Mouse (Mus musculus) lung, embryonic 16.5 days (tissue): ENCODE data around the gene Gm34653. TPM values are rescaled to one million over a fixed set of nuclear protein-coding genes. Genes with fewer than 3 reads are reported as not detected.
A peak's percentile ranks its signal among the peaks of the same experiment; 100 is the strongest.
"Not testable (repeated sequence)": the region's sequence is repeated elsewhere in the genome, so short reads cannot be mapped to it uniquely, and the experiment has no call there.

Source experiments
- ATAC-seq: fragments of 200-750 bp; cut with Nextera tagmentation; 2 replicates; pipeline ENCODE4 v1.8.0; 2017; ENCODE audit warnings: low read depth, mild to moderate bottlenecking, moderate library complexity
- H3K27ac ChIP-seq: fragments of 300-500 bp; sonication (generic); 2 replicates; pipeline ENCODE4 v1.5.1; 2014; ENCODE audit warnings: mild to moderate bottlenecking, control low read depth, low read length
- H3K27me3 ChIP-seq: fragments of 300-500 bp; sonication (generic); 2 replicates; pipeline ENCODE4 v1.6.1; 2014; ENCODE audit warnings: low read depth, low read length, mixed read lengths; ENCODE audit not compliant: control insufficient read depth, insufficient read depth
- H3K36me3 ChIP-seq: fragments of 300-500 bp; sonication (generic); 2 replicates; pipeline ENCODE4 v1.6.1; 2014; ENCODE audit warnings: low read length; ENCODE audit not compliant: control insufficient read depth, insufficient read depth
- H3K4me1 ChIP-seq: fragments of 300-500 bp; sonication (generic); replicated peaks from 2 replicates; pipeline ENCODE4 v1.6.1; 2014; ENCODE audit warnings: low read length, mixed read lengths; ENCODE audit not compliant: control insufficient read depth, insufficient read depth
- H3K4me2 ChIP-seq: fragments of 300-500 bp; sonication (generic); 2 replicates; pipeline ENCODE4 v1.6.1; 2014; ENCODE audit warnings: low read depth, low read length, control low read depth
- H3K4me3 ChIP-seq: fragments of 300-500 bp; sonication (generic); 2 replicates; pipeline ENCODE4 v1.5.1; 2014; ENCODE audit warnings: mild to moderate bottlenecking, low read length, control low read depth
- H3K9ac ChIP-seq: fragments of 300-500 bp; sonication (generic); 2 replicates; pipeline ENCODE4 v1.6.1; 2014; ENCODE audit warnings: low read length, control low read depth
- H3K9me3 ChIP-seq: fragments of 300-500 bp; sonication (generic); 2 replicates; pipeline ENCODE4 v1.6.1; 2016; ENCODE audit warnings: low read length; ENCODE audit not compliant: control insufficient read depth
- WGBS: fragments of 180-500 bp; shearing (Covaris S2); extraction: QIAGEN DNeasy Blood & Tissue Kit; methylation state at CpG from one replicate; pipeline ENCODE4 v1.1.7; 2014; 5-methylcytosine and 5-hydroxymethylcytosine counted together
- polyA plus RNA-seq: library from polyadenylated mRNA; unstranded; fragments of >200 nt; fragmentation: Nextera tagmentation; extraction: Ambion mirVana; gene quantifications from 2 replicates; pipeline ENCODE4 v1.2.1, GENCODE M21; 2015

Gene Gm34653
- polyA plus RNA-seq, 1 experiment from 2014 or later = not detected

DNA sequence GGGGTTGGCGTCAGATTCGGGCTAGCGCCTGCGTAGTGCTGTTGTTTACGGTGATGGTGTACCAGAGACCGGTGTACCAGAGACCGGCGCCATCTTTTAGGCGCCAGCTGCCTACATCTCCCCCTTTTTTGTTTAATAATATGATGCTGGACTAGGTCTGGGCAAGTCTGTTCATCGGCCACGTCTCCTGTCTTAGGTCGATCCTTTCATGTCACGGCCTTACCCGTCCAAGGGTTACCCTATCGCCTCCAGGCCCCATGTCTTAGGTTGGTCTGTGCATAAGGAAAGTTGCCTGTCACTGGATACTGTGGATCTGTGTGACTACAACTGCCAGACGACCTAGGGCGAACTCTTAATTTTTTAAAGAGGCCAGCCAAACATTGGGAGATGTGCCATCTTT is 2.7 kb upstream of the Gm34653 start:
- 92% methylated on average over 17 of the region's 17 CpGs for WGBS
- not testable (repeated sequence) for H3K9ac ChIP-seq, H3K4me1 ChIP-seq, H3K36me3 ChIP-seq, H3K27me3 ChIP-seq, ATAC-seq, H3K4me3 ChIP-seq, H3K27ac ChIP-seq, H3K9me3 ChIP-seq, H3K4me2 ChIP-seq

DNA sequence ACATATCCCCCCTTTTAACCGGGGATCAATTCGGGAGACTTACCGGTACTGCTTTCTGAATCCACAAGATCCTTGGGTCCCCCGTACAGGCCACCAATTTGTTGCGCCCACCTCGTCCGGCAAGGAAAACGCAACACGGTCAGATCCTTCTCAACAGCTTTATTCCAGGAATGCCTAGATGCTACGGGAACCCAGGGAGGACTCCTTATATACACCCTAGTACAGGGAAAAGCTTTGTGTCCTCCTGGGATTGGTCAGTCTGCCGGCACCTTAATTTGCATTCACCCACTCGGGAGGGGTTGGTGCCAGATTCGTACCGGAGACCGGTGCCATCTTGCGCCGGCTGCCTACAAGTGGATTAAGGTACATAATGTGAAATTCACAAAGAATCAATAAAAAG is 817 bp downstream of the Gm34653 start:
- Histone ChIP-seq H3K4me2 (no peak overlapping the region), H3K4me1 (no peaks in the 10 kb centered on the region), H3K4me3 (no peak overlapping the region), H3K27ac (no peak overlapping the region), H3K9ac (no peak overlapping the region), H3K36me3 (no peaks in the 10 kb centered on the region), H3K9me3 (peaks cover 3% of the 10 kb centered on the region; the same call in 1 of the 2 replicates), H3K27me3 (no peaks in the 10 kb centered on the region)
- 83% methylated on average over 17 of the region's 17 CpGs for WGBS
- ATAC-seq = no peak

DNA sequence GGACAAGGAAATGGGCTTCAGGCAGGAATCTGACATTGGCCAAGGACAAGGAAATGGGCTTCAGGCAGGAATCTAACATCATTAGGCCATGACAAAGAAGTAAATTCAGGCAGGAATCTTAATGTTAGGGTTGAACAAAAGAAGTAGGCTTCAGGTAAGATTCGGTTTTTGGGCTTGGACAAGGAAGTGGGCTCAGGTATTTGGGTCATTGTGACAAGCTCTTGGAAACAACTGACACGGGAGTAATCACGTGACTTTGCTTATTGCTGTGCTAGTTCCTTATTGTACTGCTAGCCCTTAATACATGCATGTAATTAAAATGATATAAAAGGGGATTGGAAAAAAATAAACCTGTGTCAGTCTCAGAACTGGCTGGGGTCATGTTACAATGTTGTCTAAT is 2.9 kb downstream of the Gm34653 start:
- H3K27ac ChIP-seq = no peak overlapping the region
- no peak overlapping the region for H3K4me3 ChIP-seq
- H3K4me2 ChIP-seq = no peak overlapping the region
- WGBS = 74% methylated on average over 3 of the region's 3 CpGs
- no peak for ATAC-seq
- H3K9me3 ChIP-seq = no peaks in the 10 kb centered on the region
- H3K36me3 ChIP-seq = no peaks in the 10 kb centered on the region
- H3K4me1 ChIP-seq = no peaks in the 10 kb centered on the region
- no peaks in the 10 kb centered on the region for H3K27me3 ChIP-seq
- no peak overlapping the region for H3K9ac ChIP-seq

DNA sequence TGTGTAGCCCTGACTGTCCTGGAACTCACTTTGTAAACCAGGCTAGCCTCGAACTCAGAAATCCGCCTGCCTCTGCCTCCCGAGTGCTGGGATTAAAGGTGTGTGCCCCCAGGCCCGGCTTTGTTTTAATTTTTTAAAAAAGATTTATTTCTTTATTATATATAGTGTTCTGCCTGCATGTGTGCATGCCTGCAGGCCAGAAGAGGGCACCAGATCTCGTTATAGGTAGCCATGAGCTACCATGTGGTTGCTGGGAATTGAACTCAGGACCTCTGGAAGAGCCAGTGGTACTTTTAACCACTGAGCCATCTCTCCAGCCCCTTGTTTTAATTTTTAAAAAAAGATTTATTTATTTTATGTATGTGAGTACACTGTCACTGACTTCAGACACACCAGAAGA is 7.3 kb downstream of the Gm34653 start:
- not testable (repeated sequence) for ATAC-seq, H3K9ac ChIP-seq, H3K36me3 ChIP-seq, H3K9me3 ChIP-seq, H3K27ac ChIP-seq, H3K27me3 ChIP-seq, H3K4me2 ChIP-seq, H3K4me1 ChIP-seq, H3K4me3 ChIP-seq
- 71% methylated on average over 5 of the region's 5 CpGs for WGBS

DNA sequence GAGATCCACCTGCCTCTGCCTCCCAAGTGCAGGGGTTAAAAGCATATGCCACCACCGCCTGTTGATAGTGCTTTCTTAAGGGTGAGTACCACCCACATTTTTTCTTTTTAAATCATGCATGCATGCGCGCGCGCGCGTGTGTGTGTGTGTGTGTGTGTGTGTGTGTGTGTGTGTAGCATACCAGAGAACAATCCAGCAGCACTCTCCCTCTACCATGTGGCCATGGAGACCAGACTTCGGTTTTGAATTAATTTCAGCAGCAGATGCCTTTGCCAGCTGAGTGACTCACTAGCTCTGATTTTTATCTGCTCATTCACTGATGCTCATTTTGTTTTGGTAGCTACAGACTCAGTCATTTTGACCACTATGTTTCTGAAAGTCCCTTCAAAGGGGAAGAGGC is 8.9 kb downstream of the Gm34653 start:
- WGBS = 88% methylated on average over 8 of the region's 8 CpGs
- no peak overlapping the region for H3K27ac ChIP-seq
- no peak for ATAC-seq
- H3K27me3 ChIP-seq = no peaks in the 10 kb centered on the region
- H3K4me3 ChIP-seq = no peak overlapping the region
- no peaks in the 10 kb centered on the region for H3K9me3 ChIP-seq
- no peak overlapping the region for H3K9ac ChIP-seq
- H3K4me2 ChIP-seq = no peak overlapping the region
- H3K4me1 ChIP-seq = no peaks in the 10 kb centered on the region
- no peaks in the 10 kb centered on the region for H3K36me3 ChIP-seq

DNA sequence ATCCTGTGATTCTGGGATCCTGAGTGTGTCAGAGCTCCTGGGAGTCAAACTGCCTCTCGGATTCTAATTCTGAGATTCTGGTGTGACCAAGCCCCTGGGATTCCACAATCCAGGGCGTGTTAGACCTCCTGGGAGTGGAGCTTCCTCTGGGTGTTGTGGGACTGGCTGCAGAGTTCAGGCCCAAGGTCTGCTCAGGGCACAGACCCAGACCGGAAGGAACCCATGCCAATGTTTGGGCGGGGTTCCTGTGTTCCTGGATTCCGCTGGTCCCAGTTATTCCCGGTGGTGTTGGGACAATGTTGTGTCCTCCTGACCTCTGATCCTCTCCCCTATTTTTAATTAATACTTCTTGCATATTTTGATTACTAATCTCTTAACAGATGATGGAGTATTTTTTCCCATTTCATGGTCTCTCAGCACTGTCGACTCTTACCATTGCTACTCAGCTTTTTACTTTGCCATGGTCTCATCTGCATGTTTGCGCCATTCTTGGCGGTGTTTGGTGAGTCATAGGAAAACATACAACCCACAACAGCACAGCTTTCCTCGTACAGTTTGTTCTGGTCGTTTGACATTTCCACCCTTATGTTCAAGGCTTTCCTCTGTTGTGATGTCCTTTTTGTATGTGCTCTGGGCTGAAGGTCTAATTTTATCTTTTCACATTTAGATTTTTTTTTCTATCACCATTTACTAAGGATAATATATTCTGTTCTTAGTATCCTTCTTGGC is 10.6 kb downstream of the Gm34653 start:
- Histone ChIP-seq H3K4me1 (no peaks in the 10 kb centered on the region), H3K4me2 (no peak overlapping the region), H3K9me3 (no peaks in the 10 kb centered on the region), H3K27me3 (no peaks in the 10 kb centered on the region), H3K9ac (no peak overlapping the region), H3K36me3 (no peaks in the 10 kb centered on the region), H3K27ac (no peak overlapping the region), H3K4me3 (no peak overlapping the region)
- WGBS = 72% methylated on average over 11 of the region's 11 CpGs
- ATAC-seq = no peak

DNA sequence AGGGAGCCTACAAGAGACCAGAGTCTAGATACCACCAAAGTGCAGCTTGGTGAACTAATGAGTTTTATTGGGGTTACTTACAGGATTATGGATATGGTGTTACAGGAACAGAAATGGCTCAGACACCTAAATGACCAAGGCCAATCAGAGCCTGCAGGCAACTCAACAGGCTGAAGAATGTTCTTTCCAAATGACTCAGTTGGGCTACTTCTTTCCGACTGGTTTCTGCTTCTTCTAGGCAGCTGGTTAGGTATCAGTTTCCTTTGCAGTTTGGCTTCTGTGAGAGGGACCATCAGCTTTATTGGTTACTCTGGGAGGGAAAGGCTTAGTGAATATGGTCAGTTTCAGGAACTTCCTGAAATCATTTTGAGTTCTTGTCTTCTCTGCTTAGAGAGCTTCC is 14.9 kb downstream of the Gm34653 start:
- H3K4me1 ChIP-seq = no peaks in the 10 kb centered on the region
- 88% methylated on average over 1 of the region's 1 CpGs for WGBS
- no peak overlapping the region for H3K27ac ChIP-seq
- H3K36me3 ChIP-seq = peaks cover 16% of the 10 kb centered on the region
- no peaks in the 10 kb centered on the region for H3K27me3 ChIP-seq
- no peak for ATAC-seq
- H3K4me2 ChIP-seq = no peak overlapping the region
- H3K4me3 ChIP-seq = no peak overlapping the region
- H3K9me3 ChIP-seq = no peaks in the 10 kb centered on the region
- H3K9ac ChIP-seq = no peak overlapping the region

DNA sequence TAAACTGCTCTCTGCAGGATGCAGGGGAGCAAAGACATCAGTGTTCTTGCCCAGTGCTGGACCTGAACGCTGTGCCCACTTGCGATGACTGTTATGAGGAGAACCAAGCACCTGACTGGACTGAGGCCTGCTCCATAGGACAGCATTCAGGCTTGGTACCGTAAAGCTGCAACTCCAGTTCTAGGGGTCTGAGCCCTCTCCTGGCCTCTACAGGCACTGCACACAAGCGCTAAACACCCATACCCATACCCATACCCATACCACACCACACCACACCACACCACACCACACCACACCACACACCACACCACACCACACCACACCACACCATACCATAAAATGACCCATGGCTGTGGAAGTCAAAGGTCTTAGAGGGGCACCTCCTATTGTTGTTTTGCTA is 22.5 kb downstream of the Gm34653 start:
- Histone ChIP-seq H3K4me3 (no peak overlapping the region), H3K9ac (no peak overlapping the region), H3K27me3 (no peaks in the 10 kb centered on the region), H3K9me3 (no peaks in the 10 kb centered on the region), H3K27ac (no peak overlapping the region), H3K36me3 (peaks cover 62% of the 10 kb centered on the region), H3K4me1 (no peaks in the 10 kb centered on the region), H3K4me2 (no peak overlapping the region)
- 86% methylated on average over 4 of the region's 4 CpGs for WGBS
- ATAC-seq = no peak

DNA sequence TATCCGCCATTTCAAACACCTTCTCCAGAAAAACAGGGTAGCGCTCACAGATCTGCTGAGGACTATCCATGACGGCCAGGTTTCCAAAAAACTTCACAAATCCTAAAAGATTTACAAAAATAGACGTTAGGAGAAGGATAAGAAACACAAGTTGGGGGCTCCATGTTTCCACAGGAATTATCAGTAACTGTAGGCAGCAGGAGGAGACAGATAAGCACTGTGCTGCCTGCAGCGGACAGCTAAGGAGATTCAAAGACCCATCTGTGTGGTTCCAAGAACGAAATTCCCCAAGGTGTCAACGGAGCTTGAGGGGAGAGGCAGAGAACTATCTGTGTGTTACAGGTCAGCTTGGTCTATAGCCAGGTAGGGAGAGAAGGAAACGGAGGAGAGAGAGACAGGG is 24.9 kb downstream of the Gm34653 start:
- WGBS = 88% methylated on average over 8 of the region's 8 CpGs
- Histone ChIP-seq H3K27me3 (no peaks in the 10 kb centered on the region), H3K4me1 (no peaks in the 10 kb centered on the region), H3K27ac (no peak overlapping the region), H3K36me3 (peaks cover 54% of the 10 kb centered on the region), H3K9me3 (no peaks in the 10 kb centered on the region), H3K4me2 (no peak overlapping the region), H3K9ac (no peak overlapping the region), H3K4me3 (no peak overlapping the region)
- no peak for ATAC-seq

DNA sequence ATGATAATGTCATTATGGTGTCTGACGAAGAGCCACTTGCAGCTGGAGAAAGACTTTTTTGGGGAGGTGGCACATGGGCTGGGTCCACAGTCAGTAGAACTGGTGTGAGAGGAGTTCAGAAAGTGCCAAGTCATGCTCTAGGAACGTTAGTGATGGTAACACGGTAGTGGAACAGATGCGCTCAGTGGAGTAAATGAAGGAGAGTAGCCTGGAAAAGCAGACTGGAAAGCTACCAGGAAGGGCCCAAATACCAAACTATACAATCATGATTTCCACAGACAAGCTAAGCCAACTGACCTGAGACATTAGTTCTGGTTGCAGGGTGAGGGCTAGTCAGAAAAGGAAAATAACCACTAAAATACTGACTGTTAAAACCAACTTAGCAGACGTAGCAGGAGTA is 36.9 kb downstream of the Gm34653 start:
- peak overlapping the region; percentile 55 for H3K4me2 ChIP-seq
- peaks cover 6% of the 10 kb centered on the region for H3K27me3 ChIP-seq
- H3K9ac ChIP-seq = peak overlapping the region; percentile 58
- no peak overlapping the region for H3K27ac ChIP-seq
- ATAC-seq = no peak
- H3K4me1 ChIP-seq = peaks cover 17% of the 10 kb centered on the region
- H3K9me3 ChIP-seq = no peaks in the 10 kb centered on the region
- H3K36me3 ChIP-seq = peaks cover 6% of the 10 kb centered on the region
- peak overlapping the region; percentile 38 for H3K4me3 ChIP-seq
- 33% methylated on average over 5 of the region's 5 CpGs for WGBS
